Mouse (Mus musculus): ENCODE measurements around the gene Foxi3. TPM values are rescaled to one million over a fixed set of nuclear protein-coding genes. Genes with fewer than 3 reads are reported as not detected.

Foxi3 gene
- polyA plus RNA-seq, 1 experiment from 2014 or later: not detected

GRCm38 (mm10) chr6:71002656-71003055 lies 46.3 kb downstream of the Foxi3 start:
- H3K4me2 ChIP-seq (replicated peaks): no peak overlapping the region
- 91% methylated on average over 2 of the region's 2 CpGs for WGBS
- no peak overlapping the region for H3K4me3 ChIP-seq
- no peaks in the 10 kb centered on the region for H3K9me3 ChIP-seq
- H3K36me3 ChIP-seq: no peaks in the 10 kb centered on the region
- no peak overlapping the region for H3K27ac ChIP-seq (replicated peaks)
- H3K9ac ChIP-seq (replicated peaks): no peak overlapping the region
- H3K27me3 ChIP-seq: no peaks in the 10 kb centered on the region
- no peak for ATAC-seq (ENCODE audit: low FRiP score, low read depth)
- H3K4me1 ChIP-seq: no peaks in the 10 kb centered on the region

GRCm38 (mm10) chr6:71004161-71004560 lies 47.8 kb downstream of the Foxi3 start:
- 97% methylated on average over 2 of the region's 2 CpGs for WGBS
- no peaks in the 10 kb centered on the region for H3K4me1 ChIP-seq
- H3K4me2 ChIP-seq (replicated peaks): no peak overlapping the region
- H3K9me3 ChIP-seq: no peaks in the 10 kb centered on the region
- no peak overlapping the region for H3K27ac ChIP-seq (replicated peaks)
- H3K4me3 ChIP-seq: no peak overlapping the region
- no peaks in the 10 kb centered on the region for H3K27me3 ChIP-seq
- H3K36me3 ChIP-seq: no peaks in the 10 kb centered on the region
- no peak overlapping the region for H3K9ac ChIP-seq (replicated peaks)
- no peak for ATAC-seq (ENCODE audit: low FRiP score, low read depth)

Other genes starting within 250 kb of the Foxi3 start
- 2.4 and 3.9 TPM in 2 replicates for gene Rpia, start 164.3 kb upstream of the Foxi3 start, polyA plus RNA-seq (2016; fragmentation: Nextera tagmentation; extraction: Ambion mirVana)
- 14.4 and 15.6 TPM in 2 replicates for gene Eif2ak3, start 112.0 kb upstream of the Foxi3 start, polyA plus RNA-seq (2016; fragmentation: Nextera tagmentation; extraction: Ambion mirVana)
- gene Tex37, start 37.6 kb upstream of the Foxi3 start, polyA plus RNA-seq (2016; fragmentation: Nextera tagmentation; extraction: Ambion mirVana): not detected in 2 replicates
- 3.4 and 3.9 TPM in 2 replicates for gene Thnsl2, start 187.9 kb downstream of the Foxi3 start, polyA plus RNA-seq (2016; fragmentation: Nextera tagmentation; extraction: Ambion mirVana)
- gene Fabp1, start 243.3 kb downstream of the Foxi3 start, polyA plus RNA-seq (2016; fragmentation: Nextera tagmentation; extraction: Ambion mirVana): not detected in 2 replicates

Measured in midbrain, embryonic 12.5 days (tissue).